Mouse (Mus musculus) brain, embryonic 14.5 days (tissue): ENCODE measurements around the gene Comt.

Experiments
- CTCF ChIP-seq: fragments of 200-500 bp; IDR thresholded peaks from 2 replicates; pipeline ENCODE4 v1.5.1; 2012; ENCODE audit warnings: inconsistent platforms, mild to moderate bottlenecking, moderate library complexity, borderline replicate concordance; ENCODE audit not compliant: insufficient read depth, insufficient read length; ENCODE audit errors: extremely low read depth
- POLR2A ChIP-seq: fragments of 200-500 bp; IDR thresholded peaks from 2 replicates; pipeline ENCODE4 v1.6.1; 2012; ENCODE audit warnings: mild to moderate bottlenecking, inconsistent platforms, borderline replicate concordance; ENCODE audit not compliant: poor library complexity, insufficient read depth, insufficient read length, severe bottlenecking; ENCODE audit errors: extremely low read depth

DNA sequence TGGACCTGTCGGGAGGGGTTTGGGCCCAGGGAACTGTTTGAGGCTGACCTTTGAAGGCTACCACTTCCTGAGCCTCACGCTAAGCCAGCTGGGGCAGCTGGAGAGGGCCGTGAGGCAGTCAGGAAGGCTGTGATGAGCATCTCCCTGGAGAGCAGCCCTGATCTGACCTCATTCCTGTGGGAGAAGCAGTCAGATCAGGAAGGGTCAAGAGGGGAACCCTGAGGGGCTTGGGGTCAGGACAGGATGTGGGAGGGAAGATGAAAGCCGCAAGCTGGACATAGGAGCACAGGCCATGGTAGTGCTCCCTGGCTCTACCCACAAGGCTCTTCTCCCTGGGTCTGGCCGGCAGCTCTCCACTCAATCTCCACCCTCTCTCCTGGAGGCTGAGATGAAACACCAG, 27.2 kb upstream of the Comt start:
- no peak for TF ChIP-seq CTCF
- no peak for TF ChIP-seq POLR2A
